Mouse (Mus musculus) CD4-positive helper T cell, adult 2 months (primary cell): ENCODE measurements around the gene Zbtb8b.
"Not testable (repeated sequence)": the region's sequence is repeated elsewhere in the genome, so short reads cannot be mapped to it uniquely, and the experiment has no call there.

Experiments used
- DNase-seq: peaks from one replicate; pipeline ENCODE4 v3.0.0-alpha.2; 2012; ENCODE audit warnings: low read depth, missing footprints, low spot score

The Zbtb8b gene

DNA sequence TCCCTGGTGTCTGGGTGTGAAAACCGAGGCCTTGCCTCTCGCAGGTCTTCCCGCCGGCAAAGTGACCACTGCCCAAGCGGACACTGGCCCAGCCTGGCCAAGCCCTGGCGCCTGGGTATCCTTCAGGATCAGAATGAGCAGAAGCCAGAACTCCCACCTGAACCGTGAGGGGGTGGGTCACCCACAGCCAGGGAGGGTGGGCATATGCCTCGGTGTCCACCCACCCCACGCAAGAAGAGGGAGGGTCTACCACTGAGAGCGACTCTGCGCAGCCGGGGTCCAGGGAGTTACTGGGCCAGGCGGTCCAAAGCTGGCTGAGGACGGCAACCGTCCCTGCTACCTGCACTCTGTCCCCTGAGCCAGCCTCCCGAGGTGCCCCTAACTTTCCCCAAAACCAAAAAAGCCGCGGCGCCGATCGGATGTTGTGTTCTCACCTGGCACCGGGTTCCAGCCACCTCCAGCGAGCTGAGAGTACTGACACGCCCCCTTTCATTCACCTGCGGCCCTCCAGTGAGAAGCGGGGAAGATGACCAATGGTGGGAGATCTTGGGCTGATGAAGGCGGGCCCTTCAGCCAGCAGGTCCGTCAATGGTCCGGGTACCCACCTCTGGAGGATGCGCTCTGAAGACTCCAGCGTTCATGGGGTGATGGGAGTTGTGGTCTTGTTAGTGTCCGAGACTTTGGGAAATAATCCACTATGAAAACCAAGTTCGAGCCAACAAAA lies at the start of gene Zbtb8b:
Gene Zbtb8b (minus strand): TSS at position 514 of the 724 bp plus-strand sequence.
- DNase-seq: no peak

DNA sequence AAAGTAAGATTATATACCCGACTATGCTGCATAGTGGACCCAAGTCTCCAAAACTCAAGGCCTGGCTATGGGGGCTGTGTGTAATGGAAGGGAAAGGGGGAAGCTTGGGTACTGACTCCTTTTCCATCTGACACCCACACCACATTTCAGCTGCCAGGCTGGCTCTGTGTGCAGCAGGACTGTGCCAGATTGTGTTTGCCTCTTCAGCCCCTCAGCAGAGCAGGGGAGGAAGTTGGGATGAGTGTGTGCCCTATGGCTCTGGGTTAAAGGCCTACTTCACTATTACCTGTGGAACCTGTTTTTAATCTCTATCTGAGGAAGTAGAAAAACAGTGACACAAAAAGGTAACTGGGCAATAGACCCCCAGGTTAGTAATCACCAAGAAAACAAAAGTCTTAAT lies 40.4 kb upstream of the Zbtb8b start:
- no peak for DNase-seq

DNA sequence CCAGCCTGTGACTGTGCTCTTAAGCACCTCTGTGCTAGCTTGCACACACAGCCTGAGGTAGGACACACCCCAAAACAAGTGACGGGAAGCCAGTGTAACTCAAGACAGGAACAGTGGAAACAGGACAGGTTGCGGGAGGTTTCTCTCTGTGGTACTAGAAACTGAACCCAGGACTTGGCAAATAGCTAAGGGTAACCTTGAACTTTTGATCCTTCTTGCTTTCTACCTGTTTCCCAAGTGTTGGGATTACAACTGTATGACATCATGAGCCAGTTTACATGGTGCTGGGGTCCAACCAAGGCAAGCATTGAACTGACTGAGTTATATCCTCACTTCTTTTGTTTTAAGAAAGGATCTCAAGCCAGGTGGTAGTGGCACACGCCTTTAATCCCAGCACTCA lies 39.2 kb upstream of the Zbtb8b start:
- DNase-seq: no peak

DNA sequence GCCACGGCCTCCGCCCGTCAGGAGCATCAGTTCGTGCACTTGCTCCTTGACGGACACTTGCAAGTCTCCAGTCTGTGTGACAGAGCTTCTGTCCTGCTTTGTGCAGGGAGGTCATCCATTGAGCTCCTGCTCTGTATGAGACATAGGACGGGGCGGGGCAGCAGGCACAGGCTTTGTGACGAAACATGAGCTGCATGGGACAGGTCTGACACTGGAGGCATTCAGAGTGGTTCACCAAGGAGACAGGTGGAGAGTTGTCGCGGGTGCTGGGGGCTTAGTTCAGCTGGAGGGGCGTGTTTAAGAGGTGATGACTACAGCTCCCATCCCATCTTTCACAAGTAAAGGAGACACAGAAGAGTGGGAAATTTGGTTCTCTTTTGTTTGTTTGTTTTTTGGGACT lies 35.4 kb upstream of the Zbtb8b start:
- no peak for DNase-seq

DNA sequence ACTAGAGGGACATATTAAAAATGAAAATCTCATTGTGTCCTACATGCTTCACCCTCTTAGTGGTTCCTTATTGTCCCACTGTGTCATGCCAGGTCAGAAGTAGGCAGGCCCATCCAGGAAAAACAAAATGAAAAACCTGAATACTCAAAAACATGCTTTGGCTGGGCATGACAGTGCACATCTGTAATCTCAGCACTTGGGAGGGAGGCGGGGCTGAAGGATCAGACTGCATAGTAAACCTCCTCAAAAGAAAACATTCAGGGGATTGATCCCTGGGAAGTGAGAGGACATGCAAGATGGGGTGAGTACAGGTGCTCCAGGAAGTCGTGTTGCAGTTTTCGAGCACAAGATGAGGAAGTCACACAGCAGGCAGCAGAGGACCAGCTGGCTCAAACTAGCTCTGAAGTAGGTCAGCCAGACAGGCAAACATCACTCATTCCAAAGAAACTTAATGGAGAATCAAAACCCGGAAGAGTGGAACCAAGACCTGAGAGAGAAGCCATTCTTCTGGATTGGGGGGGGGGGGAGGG lies 23.7 kb upstream of the Zbtb8b start:
- DNase-seq: no peak

DNA sequence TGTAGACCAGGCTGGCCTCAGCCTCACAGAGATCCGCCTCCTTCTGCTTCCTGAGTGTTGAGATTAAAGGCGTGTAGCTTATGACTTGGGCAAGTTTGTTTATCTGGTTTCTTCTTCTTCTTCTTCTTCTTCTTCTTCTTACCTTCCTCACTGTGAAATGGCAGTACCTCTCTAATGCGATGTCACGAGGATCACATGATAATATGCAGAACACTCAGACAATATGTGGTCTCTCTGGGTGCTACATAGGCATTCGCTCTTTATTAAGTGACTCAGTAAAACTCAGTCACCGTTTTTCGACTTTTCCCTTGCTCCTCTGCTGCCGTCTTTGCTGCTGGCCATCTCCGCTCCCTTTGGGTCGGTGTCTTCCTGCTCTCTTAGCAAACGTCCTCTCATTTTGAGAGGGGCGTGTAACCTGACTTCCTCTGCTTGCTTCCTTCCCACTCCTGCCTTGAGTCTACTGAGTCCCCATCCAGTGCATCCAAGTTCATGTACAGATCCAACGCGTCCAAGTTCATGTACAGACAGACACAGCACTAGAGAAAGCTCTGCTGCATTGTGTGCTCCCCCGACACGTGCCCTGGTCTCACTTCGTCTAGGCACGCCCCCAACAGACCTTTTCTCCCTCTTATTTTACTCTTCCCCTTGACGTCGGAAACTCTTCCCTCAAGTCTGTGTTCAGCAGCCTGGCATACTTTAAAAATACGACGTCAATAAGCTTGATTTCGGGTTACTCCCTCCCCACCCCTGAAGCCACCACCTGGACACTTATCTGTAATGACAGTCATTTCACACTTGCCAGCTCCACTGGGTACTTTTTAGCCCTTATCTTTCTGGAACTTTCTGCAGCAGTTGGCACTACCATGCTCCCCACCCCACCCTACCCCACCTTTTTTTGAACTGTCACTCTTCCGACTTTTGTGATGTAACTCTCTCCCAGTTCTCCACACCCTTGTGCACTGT lies 22.7 kb upstream of the Zbtb8b start:
- no peak for DNase-seq

DNA sequence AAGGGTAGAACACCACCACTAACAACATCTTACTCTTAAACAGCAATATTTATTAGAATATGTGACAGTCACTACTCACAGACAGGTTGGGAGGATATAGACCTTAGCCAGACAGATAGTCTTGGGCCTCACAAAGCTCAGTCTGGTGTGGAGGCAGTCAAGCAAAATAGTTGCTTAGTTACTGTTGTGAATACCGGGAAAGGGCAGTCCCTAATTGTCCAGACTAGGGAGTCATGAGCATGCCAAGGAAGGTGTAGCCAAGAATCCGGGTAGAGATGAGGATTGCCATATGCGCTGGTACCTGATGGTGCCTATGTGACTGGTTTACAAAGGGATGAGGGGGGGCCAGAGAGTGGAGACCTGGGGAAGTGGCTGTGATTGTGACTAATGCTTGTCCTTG lies 21.5 kb upstream of the Zbtb8b start:
- DNase-seq: no peak

DNA sequence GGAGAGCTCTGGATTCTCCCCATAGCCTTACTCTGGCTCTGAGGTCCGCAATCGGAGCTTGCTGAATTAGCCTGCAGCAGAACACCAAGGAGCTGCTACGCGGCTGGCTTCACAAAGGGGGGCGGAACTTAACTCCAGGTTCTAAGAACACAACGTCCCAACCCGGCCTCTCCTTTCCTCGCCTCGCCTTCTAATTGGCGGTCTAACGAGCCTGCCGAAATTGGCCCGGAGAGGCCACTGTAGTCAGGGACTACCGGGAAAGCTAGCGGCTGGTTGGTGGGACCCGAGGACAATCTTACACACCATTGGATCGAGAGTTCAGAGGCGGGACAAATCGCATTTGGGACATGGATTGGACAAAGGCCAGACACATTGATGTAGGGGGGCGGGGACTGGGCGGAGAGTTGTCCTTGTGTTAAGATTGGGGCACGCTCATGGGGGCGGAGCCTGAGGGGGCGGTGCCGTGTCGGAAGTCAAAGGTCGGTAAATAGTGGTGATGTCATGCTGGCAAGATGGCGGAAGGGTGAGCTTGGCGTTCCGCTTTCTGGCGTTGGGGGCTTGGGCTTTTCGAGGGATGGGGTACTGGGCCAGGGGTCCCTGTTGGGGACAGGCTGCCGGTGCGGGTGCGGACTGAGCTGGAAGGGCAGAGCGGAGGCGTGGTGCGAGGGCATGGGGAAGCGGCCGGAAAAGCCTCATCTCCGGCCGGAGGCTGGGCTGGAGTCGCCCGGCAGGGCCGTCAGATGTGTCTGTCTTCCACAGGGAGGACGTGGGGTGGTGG lies 20.7 kb upstream of the Zbtb8b start, which contains the start of gene Bsdc1:
Gene Bsdc1 (plus strand): TSS at position 399 of the 778 bp plus-strand sequence.
- DNase-seq: peak; percentile 100

DNA sequence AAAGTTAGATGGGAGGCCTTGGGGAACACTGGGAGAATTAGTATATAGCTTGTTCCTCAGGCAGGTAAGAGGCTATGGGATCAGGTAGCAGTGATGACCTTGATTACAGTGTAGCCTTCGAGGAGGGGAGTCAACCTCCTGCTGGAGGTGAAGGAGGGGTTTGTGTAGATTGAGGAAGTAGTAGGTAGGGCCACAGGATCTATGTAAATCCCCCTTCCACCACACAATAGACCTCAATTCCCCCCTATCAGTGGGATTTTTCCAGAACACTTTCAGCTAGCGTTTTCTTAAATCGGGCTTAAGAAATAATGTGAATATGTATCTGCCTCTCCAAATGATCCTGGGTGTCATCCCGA lies 20.2 kb upstream of the Zbtb8b start:
- no peak for DNase-seq

DNA sequence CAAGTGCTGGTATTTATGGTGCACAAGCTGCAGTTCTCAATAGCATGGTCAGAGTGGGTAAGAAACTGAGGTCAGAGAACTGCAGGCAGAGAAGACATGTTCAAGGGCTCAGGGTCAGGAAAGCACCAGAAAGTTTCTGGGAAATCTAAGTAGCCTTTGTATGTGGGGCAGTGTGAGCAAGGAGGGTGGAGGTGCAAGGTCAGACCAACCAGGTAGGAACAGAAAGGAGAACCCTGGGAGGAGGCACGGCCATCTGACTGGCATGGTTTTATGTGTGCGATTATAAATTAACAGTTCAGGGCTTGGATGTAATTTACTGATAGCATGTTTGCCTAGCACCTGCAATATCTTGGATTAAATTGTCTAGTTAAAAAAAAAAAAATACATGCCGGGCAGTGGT lies 19.1 kb upstream of the Zbtb8b start:
- DNase-seq: no peak

DNA sequence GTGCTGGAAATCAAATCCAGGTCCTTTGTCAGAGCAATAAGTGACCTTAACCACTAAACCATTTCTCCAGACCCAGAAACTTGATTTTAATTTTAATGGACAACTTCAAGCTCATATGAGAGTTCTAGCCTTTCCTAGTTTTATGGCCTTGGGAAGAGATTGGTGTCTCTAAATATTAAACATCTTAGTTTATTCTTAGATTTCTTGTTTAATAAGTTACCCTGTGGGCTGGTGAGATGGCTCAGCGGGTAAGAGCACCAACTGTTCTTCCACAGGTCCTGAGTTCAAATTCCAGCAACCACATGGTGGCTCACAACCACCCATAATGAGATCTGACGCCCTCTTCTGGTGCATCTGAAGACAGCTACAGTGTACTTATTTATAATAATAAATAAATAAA lies 16.7 kb upstream of the Zbtb8b start:
- not testable (repeated sequence) for DNase-seq

DNA sequence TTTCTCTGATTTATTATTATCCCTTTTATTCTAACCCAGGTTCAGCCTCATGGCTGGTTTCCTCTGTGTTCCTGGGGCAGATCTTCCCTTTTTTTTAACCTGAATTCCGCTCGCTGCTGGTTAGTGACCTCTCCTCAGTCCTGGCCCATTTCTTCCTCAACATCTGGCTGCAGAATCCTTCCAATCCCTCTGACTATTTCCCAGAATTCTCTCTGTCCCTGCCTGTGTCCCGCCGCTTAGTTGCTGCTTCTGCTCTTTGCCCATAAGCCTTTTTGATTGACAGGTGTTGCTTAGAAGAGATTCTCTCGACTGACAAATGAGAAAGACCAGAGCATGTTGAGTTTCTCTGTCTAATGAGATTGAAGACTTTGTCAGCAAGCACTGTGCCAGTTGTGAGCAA lies 15.5 kb upstream of the Zbtb8b start:
- DNase-seq: no peak

DNA sequence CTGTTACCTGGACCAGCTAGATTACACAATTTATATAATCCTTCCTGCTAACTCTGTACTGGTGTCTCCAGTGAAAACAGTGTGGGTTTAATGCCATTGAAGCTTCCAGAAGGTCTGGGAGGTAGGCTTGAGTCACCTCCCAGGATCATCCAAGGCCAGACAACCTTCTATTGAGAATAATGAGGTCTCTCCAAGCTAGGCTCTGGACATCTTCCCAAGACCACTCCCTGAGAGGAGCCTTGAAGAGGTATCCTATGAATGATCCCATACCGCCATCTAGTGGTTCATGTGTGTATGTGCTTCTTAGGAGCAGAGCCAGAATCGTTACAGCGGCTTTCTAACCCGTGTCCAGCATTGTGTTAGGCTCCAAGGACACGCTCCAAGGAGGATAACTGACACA lies 14.6 kb upstream of the Zbtb8b start:
- peak; percentile 74 for DNase-seq

DNA sequence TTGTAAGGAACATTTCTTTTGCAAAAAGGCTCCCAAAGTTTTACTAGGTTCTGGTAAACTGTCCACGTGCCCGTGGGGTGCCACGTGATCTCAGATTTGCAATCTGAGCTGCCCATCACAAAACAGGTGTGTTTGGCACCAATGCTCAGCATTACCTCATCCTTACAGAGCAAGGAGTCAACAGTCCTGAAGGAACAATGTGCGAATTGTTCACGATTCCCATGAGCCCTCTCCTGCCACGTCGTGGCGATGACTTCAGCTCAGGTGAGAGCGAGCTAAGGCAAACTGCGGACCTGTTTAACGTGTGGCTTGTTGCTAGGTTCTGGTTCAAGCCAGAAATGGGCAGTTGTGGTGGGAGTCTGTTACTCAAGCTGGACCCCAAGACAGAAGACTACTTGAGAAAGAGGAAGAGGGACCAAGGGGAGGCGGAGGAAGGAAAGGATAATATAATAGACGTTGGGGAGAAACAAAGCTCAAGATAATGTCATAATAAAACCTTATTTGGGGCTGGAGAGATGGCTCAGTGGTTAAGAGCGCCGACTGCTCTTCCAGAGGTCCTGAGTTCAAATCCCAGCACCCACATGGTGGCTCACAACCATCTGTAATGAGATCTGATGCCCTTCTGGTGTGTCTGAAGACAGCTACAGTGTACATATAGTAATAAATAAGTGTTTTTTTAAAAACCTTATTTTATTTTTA lies 11.0 kb upstream of the Zbtb8b start:
- DNase-seq: no peak

DNA sequence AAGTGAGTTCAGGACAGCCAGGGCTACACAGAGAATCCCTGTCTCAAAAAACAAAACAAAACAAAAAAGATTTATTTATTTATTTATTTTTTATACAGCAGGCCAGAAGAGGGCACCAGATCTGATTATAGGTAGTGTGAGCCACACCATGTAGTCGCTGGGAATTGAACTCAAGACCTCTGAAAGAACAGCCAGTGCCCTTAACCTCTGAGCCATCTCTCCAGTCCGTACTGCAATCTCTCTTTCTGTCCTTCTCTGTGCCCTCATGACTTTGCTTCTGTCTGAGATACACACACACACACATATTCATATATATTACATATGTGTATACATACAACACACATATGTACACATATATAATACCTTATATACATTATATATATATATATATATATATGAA lies 10.2 kb upstream of the Zbtb8b start:
- peak; percentile 20 for DNase-seq

DNA sequence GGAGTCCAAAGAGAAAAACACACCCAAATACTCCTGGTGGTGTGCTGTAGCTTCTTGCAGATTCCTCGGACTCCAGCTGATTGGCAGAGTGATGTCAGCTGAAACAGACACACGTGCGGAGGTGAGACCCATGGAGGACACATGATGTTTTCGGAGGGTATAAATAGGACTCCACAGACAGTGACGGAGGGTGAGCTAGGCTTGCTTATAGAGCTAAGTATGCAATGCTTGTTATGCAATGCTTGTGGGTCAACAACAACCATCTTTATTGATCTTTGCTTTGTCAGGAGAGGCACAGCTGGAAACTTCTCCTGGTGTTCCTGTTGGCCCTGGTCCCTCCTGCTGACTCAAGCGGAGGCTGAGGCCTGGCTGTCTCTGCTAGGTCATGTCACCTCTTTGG lies 8.1 kb upstream of the Zbtb8b start:
- DNase-seq: no peak

DNA sequence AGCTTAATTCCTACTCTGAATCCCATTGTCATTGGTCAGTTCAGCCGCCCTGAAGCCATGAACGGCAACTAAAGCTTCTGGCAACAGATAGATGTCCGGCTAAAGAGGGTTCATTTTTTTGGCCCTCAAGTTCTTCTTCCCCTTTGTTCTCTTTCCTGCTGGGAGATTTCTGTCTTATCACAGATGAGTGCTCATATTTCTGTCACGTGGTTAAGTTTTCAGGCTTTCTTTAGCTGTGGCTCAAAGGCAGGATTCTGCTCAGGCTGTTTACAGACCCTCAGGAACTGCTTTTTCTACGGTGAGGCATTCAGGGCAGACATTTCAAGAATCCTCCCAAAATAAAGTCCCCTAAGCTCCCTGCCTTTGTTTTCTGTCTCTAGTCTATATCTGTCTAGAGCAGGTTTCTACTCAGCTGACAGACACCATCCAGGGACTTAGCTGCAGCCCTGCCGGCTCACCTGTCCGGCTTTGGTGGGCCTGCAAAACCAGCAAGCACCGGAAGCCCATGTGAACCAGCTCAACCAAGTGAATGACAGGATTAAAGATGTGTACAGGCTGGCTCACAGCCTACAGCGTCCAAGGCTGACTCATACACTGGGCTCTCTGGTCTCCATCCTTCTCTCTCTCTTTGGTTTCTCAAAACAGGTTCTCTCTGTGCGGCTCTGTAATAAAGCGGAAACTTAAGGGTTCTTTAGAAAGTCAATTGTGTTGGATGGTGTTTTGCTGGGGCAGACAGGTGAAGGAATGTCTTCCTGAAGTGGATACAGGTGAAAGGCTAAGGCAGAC lies 7.3 kb upstream of the Zbtb8b start:
- no peak for DNase-seq

DNA sequence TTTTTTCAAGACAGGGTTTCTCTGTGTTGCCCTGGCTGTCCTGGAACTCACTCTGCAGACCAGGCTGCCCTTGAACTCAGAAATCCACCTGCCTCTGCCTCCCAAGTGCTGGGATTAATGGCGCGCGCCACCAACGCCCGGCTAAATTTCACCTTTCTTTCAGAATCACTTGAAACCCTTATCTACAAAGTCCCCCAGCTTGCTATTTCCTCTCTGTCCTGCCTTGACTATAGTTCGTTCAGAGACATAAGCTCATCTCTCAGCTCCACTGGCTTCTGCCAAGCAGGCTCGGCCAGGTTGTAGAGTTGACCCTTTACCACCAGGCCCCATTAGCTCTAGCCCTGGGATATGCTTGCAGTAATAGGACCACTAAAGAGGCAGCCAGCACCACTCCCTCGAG lies 6.7 kb upstream of the Zbtb8b start:
- DNase-seq: no peak

DNA sequence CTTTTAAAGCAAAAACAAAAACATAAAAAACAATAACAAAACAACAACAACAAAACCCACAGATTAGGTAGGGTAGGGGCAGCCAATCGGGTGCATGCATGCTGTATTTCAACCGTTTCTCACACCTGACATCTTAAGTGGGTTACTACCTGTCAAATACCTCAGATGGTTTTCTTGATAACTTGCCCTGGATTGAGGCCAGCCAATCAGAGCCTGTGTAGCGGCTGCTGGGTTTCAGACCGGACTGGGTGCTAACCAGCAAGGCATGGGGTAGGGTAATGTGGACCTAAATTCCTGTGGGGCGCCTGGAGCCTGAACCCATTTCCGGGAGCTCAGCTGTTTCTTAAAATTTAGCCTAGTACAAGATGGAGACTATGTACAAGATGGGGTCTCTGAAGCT lies 492 bp upstream of the Zbtb8b start:
- DNase-seq: no peak

DNA sequence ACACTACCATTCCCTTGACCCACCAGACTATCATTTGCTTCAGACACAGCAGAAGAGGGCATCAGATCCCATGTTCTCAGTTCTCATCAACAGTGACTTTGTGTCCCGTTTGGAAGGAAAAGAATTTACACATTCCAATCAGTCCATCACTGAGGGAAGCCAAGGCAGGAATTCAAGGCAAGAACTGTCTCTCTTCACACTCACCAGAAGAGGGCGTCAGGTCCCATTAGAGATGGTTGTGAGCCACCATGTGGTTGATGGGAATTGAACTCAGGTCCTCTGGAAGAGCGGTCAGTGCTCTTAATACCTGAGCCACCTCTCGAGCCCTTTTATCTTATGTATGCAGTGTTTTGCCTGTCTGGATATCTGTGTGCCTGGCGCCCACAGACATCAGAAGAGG lies 22.3 kb downstream of the Zbtb8b start:
- no peak for DNase-seq
